Mouse (Mus musculus): Measurements from ENCODE around the gene Bhlhe41. TPM values are rescaled to one million over a fixed set of nuclear protein-coding genes. Genes with fewer than 3 reads are reported as not detected.

The Bhlhe41 gene
- total RNA-seq, 2 experiments from 2014 or later = 12.4 to 15.2 TPM

GRCm38 (mm10) chr6:145876986-145877735 is 11.8 kb upstream of the Bhlhe41 start:
- intact Hi-C loops (cut with DNase I) = no loop called here
- DNase-seq (ENCODE audit: low spot score in 2 of 2) = no peak

DNA sequence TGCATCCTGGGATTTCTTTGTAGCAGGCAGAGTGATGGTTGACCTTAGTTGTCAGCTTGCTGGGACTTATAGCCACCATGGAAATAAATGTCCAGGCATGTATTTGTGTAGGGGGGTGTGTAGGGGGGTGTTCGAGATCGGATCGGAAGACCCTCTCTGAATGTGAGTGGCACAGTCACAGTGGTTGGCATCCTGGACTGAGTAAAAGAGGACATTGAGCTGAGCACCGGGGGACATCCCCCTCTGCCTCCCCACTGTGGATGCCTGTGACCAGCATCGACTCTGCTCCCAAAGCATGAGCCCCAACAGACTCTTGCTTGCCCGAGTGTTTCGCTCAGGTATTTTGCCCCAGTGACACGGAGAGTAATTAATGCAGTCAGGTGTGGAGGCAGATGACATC is 8.0 kb upstream of the Bhlhe41 start:
- intact Hi-C loops (cut with DNase I) = no loop called here
- DNase-seq (ENCODE audit: low spot score in 2 of 2) = no peak

DNA sequence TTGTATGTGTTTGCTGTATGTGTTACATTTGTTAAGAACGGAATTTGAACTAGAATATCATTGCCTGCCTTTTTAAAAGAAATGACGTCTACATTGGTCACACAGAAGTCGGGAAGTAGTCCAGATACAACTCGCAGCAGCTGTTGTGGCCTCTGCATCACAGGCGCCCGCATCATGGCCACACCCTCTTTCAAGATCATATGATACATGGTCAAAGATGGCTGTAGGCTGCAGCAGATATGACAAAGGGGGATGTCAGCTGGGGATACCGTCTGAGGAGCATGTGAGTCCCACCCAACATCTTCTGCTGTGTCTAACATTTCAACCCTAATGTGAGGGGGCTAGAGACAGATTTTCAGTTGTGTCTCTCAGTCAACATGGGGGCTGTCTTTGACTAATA is 6.7 kb upstream of the Bhlhe41 start:
- DNase-seq (ENCODE audit: low spot score in 2 of 2) = no peak
- intact Hi-C loops (cut with DNase I) = no loop called here

GRCm38 (mm10) chr6:145870991-145871390 is 5.6 kb upstream of the Bhlhe41 start:
- no peak for DNase-seq (ENCODE audit: low spot score in 2 of 2)
- intact Hi-C loops (cut with DNase I) = no loop called here

DNA sequence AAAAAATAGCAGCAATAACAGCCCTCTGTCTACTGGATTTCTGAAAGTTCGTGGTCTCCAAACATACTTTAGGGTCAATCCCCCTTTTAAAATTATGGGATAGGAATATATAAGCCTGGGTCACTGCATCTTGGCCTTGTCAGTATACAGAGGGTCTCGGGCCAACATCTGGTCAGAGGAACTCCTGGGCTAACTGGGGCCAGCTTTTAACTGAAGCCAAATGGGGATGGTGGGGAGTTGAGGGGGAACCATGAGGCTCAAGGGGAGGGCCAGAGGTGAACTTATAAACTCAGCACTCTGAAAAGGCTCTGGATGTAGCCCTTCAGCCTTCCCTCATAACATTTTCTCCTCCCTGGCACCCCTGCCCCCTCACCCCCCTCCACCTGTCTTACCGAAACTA is 1.8 kb upstream of the Bhlhe41 start:
- intact Hi-C loops (cut with DNase I) = no loop called here
- DNase-seq (ENCODE audit: low spot score in 2 of 2) = no peak

GRCm38 (mm10) chr6:145865886-145866851 is 811 bp upstream of the Bhlhe41 start:
- peak; percentile 83 to 87 for DNase-seq (ENCODE audit: low spot score in 2 of 2)
- intact Hi-C loops (cut with DNase I) = no loop called here

- DNase-seq (ENCODE audit: low spot score in 2 of 2) = no peak
- intact Hi-C loops (cut with DNase I) = loop anchor here (5.0 kb wide), 1 partner anchor 408 kb away; no protein-coding TSS in a partner anchor
These were observed 1.2 kb downstream of the Bhlhe41 start for GRCm38 (mm10) chr6:145864171-145864570.

DNA sequence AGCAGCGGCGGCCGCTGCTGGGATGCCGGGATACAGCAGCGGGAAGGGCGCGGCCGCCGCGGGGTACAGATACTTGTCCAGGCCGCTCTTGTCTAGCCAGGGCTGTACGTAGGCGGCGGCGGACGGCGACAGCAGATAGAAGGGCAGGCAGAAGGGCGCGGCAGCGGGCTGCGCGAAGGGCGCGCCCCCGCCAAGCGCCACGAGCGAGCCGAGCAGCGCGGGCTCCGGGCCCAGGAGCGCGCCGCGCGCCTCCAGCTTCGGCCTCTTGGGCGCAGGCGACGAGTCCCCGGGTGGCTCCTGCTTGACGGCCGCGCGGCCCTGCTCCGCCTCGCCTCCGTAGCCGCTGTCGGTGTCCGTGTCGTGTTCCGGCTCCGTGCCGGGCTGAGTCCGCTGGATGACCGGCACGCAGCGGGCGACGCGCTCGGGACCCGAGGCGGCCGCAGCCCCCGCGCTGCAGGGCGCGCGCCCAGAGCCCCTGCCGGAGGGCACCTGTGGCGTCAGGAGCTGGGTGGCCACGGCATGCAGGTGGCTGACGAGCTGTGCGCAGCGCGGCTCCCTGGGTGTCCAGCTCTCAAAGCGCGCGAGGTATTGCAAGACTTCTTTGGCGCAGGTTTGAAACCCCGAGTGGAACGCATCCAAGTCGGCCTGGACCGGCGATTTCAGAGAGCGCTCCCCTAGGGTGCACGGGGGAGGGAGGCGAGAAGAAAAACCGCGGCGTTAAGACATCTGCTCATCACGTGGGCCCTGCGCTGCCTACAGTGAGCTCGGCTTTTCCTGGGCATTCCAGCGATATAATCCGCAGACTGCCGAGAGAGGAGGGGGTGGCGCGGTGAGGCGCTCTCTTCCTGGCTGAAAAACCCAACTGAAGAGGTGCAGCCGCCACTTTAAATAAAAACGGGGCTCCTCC is 2.0 kb downstream of the Bhlhe41 start:
- intact Hi-C loops (cut with DNase I) = loop anchor here (5.0 kb wide), 1 partner anchor 409 kb away; no protein-coding TSS in a partner anchor
- peak; percentile 81 to 90 for DNase-seq (ENCODE audit: low spot score in 2 of 2)

- no peak for DNase-seq (ENCODE audit: low spot score in 2 of 2)
These were observed 2.7 kb downstream of the Bhlhe41 start for GRCm38 (mm10) chr6:145862739-145863064.

GRCm38 (mm10) chr6:145862321-145862720 is 3.0 kb downstream of the Bhlhe41 start:
- intact Hi-C loops (cut with DNase I) = loop anchor here (5.0 kb wide), 1 partner anchor 410 kb away; no protein-coding TSS in a partner anchor
- DNase-seq (ENCODE audit: low spot score in 2 of 2) = no peak

More at GRCm38 (mm10) chr6:145862739-145863064, 2.7 kb downstream of the Bhlhe41 start:
- intact Hi-C loops (cut with DNase I) = loop anchor here (5.0 kb wide), 1 partner anchor 410 kb away; no protein-coding TSS in a partner anchor

- DNase-seq (ENCODE audit: low spot score in 2 of 2) = no peak
- intact Hi-C loops (cut with DNase I) = loop anchor here (5.0 kb wide), 1 partner anchor 411 kb away; no protein-coding TSS in a partner anchor
These were observed 3.7 kb downstream of the Bhlhe41 start for GRCm38 (mm10) chr6:145861462-145862227.

DNA sequence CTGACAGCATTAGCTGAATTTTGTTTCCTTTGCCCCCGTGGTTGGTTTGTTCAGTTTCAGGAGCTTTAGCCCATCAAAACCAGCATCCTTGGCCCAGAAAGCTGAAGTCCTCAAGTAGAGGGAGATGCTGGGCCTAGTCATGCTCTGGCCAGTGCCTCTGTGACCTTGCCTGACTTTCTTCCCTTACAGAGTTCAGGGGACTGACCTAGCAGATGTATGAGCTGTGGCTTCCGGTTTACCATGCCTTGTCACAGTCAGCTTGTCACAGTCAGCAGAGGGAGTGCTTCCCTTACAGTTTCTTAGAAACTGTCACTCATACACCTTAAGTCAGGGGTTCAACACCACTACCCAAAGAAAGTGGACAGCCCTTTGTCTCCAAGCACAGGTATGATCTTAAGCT is 5.0 kb downstream of the Bhlhe41 start:
- intact Hi-C loops (cut with DNase I) = loop anchor here (5.0 kb wide), 1 partner anchor 412 kb away; no protein-coding TSS in a partner anchor

DNA sequence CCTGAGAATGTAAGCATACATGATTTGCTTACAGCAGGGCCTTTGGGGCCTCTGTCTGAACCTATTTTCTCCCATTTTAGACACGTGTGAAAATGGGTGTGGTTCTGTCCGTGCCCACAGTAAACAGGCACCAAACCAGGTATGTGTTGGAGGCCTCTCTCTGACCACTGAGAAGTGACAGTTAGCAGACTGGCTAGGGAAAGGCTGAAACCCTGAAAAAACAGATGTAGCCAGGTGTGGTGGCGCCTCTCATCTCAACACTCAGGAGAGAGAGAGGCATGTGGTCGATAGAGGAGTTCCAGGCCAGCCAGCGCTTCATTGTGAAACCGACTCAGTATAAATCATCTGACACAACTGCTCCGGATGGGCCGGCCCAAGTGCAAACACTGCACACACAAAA is 6.9 kb downstream of the Bhlhe41 start:
- intact Hi-C loops (cut with DNase I) = no loop called here
- DNase-seq (ENCODE audit: low spot score in 2 of 2) = no peak

More for the DNA sequence above, 5.0 kb downstream of the Bhlhe41 start:
- DNase-seq (ENCODE audit: low spot score in 2 of 2) = no peak

DNA sequence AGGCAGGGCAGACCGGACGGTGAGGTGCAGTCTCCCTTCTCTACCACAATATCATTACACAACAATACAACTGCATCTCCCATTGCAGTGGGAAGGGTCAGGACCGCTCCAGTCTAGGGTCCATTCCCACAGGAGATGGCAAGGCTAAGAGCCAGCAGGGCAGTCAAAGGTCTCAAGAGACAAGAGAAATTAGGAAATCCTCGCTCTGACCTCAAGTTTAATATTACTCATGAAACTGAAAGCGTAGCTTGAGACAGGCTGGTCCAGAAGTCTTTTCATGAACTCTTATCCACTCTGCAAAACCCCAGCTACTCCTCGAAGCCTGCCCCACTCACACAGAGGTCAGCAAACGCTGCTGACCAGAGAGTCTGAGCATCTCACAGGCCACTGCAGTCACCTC is 7.9 kb downstream of the Bhlhe41 start:
- intact Hi-C loops (cut with DNase I) = no loop called here

DNA sequence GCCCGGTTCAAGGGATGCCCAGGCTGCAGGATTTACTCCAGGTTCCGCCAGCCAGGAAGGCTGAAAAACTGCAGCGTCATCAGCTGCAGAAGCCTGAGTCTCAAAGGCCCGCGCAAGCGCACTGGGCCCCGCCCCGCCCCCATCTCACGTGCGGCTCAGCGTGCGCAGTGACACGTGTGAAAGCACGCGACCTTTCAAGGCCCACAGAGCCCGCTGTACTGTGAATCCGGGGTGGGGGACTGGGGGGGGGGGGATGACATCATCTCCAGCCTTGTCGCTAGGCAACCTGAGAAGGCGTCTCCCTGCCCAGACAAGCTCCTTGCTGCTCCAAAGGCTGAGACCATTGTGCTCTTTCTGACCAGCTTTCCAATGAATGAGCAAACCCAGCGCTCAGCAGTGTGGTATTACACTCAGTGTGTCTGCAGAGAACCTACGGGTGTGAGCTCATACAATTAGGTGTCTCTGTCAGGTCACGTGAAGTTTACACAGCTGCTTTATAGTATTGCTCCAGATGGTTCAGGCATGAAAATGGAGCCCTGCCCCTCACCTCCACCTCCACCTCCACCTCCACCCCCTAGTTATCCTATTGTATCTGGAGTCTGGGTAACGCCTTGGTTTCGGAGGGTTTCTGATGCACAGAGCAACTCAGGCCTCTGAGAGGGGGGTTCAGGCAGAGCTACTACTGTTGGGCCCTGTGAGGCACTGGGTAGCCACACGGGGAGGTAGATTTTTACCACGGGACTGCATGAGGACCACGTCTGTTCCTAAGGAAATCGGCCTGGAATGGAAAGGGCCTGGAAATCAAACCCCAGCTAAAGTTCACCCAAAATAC is 9.4 kb downstream of the Bhlhe41 start:
- intact Hi-C loops (cut with DNase I) = no loop called here
- peak; percentile 99 to 100 for DNase-seq (ENCODE audit: low spot score in 2 of 2)

More for the DNA sequence above, 7.9 kb downstream of the Bhlhe41 start:
- no peak for DNase-seq (ENCODE audit: low spot score in 2 of 2)

DNA sequence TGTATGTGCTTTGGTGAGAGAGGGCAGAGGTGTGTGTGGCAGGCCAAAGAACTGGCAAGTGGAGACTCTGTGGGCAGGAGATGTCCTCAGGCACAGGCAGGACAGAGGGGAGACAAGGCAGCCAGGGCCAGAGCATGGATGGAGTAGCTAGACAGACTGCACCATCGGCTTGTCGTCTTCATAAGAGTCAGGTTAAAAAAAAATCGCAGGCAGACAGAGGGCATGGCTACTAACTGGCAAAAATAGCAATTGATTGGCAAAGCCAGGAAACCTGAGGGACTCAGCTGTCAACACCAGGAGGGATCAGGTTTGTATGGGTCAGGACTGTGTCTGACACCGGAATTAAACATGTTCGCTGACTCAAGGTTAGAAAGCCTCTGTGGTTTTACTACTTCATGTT is 10.6 kb downstream of the Bhlhe41 start:
- DNase-seq (ENCODE audit: low spot score in 2 of 2) = no peak
- intact Hi-C loops (cut with DNase I) = no loop called here

- no peak for DNase-seq (ENCODE audit: low spot score in 2 of 2)
- intact Hi-C loops (cut with DNase I) = no loop called here
These were observed 11.8 kb downstream of the Bhlhe41 start for GRCm38 (mm10) chr6:145853356-145854079.
